Mouse (Mus musculus) intestine, embryonic 14.5 days (tissue): ENCODE results near the gene Oard1. TPM values are rescaled to one million over a fixed set of nuclear protein-coding genes. Genes with fewer than 3 reads are reported as not detected.

Source experiments
- ATAC-seq: fragments of 200-750 bp; cut with Nextera tagmentation; replicated peaks from 2 replicates; pipeline ENCODE4 v1.8.0; 2017; ENCODE audit warnings: low read depth, moderate number of reproducible peaks, moderate TSS enrichment, moderate library complexity; ENCODE audit not compliant: low FRiP score, low TSS enrichment
- DNase-seq: peaks from one replicate; pipeline ENCODE4 v3.0.0-alpha.2; 2018; ENCODE audit warnings: low spot score
- H3K27ac ChIP-seq: fragments of 300-500 bp; sonication (generic); 2 replicates; pipeline ENCODE4 v1.5.1; 2014; ENCODE audit warnings: low read depth, mild to moderate bottlenecking, control low read depth
- H3K27me3 ChIP-seq: fragments of 300-500 bp; sonication (generic); replicated peaks from 2 replicates; pipeline ENCODE4 v1.6.1; 2014; ENCODE audit warnings: low read length, control low read depth; ENCODE audit not compliant: control insufficient read depth, insufficient read depth
- H3K36me3 ChIP-seq: fragments of 300-500 bp; sonication (generic); 2 replicates; pipeline ENCODE4 v1.6.1; 2014; ENCODE audit warnings: low read length, control low read depth; ENCODE audit not compliant: control insufficient read depth, insufficient read depth
- H3K4me1 ChIP-seq: fragments of 300-500 bp; sonication (generic); replicated peaks from 2 replicates; pipeline ENCODE4 v1.6.1; 2014; ENCODE audit warnings: low read length, control low read depth, mixed read lengths; ENCODE audit not compliant: control insufficient read depth, insufficient read depth
- H3K4me2 ChIP-seq: fragments of 300-500 bp; sonication (generic); 2 replicates; pipeline ENCODE4 v1.6.1; 2014; ENCODE audit warnings: low read length
- H3K4me3 ChIP-seq: fragments of 300-500 bp; sonication (generic); 2 replicates; pipeline ENCODE4 v1.5.1; 2014; ENCODE audit warnings: low read depth, low read length, control low read depth, mixed read lengths
- H3K9ac ChIP-seq: fragments of 300-500 bp; sonication (generic); 2 replicates; pipeline ENCODE4 v1.6.1; 2014; ENCODE audit warnings: mild to moderate bottlenecking, low read length
- H3K9me3 ChIP-seq: fragments of 300-500 bp; sonication (generic); 2 replicates; pipeline ENCODE4 v1.6.1; 2016; ENCODE audit warnings: low read length, control low read depth; ENCODE audit not compliant: control insufficient read depth
- WGBS: fragments of 180-500 bp; shearing (Covaris S2); extraction: QIAGEN DNeasy Blood & Tissue Kit; methylation state at CpG from one replicate; pipeline ENCODE4 v1.1.7; 2014; 5-methylcytosine and 5-hydroxymethylcytosine counted together
- polyA plus RNA-seq: library from polyadenylated mRNA; unstranded; fragments of >200 nt; fragmentation: Nextera tagmentation; extraction: Ambion mirVana; gene quantifications from 2 replicates; pipeline ENCODE4 v1.2.1, GENCODE M21; 2014

Gene Oard1
- polyA plus RNA-seq, 1 experiment from 2014 or later: 72.4 TPM

DNA sequence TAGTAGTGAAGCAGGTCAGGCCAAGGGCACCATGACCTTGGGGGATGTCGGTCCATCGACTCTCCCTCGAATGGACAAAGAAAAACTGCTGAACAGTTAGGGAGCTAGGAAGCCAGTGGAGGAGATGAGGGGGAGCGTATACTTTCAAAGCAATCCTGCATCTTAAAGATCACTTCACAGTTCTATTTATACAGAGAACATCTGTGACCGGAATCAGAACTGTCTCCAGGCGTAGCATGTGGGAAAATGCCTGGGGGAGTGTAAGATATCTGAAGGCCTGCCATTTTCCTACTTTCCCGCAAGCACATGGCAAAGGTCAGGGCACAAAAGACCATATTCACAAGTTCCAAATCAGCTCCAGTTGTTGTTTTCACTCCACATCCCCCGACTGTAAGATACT is 36.8 kb upstream of the Oard1 start:
- no peaks in the 10 kb centered on the region for H3K36me3 ChIP-seq
- no peak overlapping the region for H3K9ac ChIP-seq
- H3K4me3 ChIP-seq: no peak overlapping the region
- no peak for ATAC-seq
- no peak overlapping the region for H3K27ac ChIP-seq
- 75% methylated on average over 8 of the region's 8 CpGs for WGBS
- no peaks in the 10 kb centered on the region for H3K4me1 ChIP-seq
- no peaks in the 10 kb centered on the region for H3K27me3 ChIP-seq
- no peak overlapping the region for H3K4me2 ChIP-seq
- DNase-seq: no peak
- H3K9me3 ChIP-seq: no peaks in the 10 kb centered on the region

GRCm38 (mm10) chr17:48376102-48376501 is 33.7 kb upstream of the Oard1 start:
- 94% methylated on average over 1 of the region's 1 CpGs for WGBS
- no peak overlapping the region for H3K4me2 ChIP-seq

DNA sequence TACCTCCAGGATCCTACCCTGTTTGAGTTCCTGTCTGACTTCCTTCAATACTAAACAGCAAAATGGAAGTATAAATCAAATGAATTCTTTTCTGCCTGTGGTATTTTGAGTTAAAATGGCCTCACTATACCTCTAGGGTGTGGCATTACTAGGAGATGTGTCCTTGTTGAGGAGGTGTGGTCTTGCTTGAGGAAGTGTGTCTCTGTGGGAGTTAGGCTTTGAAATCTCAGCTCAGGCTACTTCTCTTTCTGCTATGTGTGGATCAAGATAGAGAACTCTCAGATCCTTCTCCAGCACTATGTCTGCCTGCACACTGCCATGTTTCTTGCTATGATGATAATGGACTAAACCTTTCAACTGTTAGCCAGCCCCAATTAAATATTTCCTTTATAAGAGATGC is 30.8 kb upstream of the Oard1 start:
- Histone ChIP-seq H3K4me1 (no peaks in the 10 kb centered on the region), H3K36me3 (no peaks in the 10 kb centered on the region), H3K27me3 (no peaks in the 10 kb centered on the region), H3K9ac (no peak overlapping the region), H3K4me3 (no peak overlapping the region), H3K9me3 (no peaks in the 10 kb centered on the region), H3K27ac (no peak overlapping the region), H3K4me2 (no peak overlapping the region)
- no peak for ATAC-seq
- DNase-seq: no peak

More at GRCm38 (mm10) chr17:48376102-48376501, 33.7 kb upstream of the Oard1 start:
- Histone ChIP-seq H3K36me3 (no peaks in the 10 kb centered on the region), H3K9me3 (no peaks in the 10 kb centered on the region), H3K4me1 (no peaks in the 10 kb centered on the region), H3K27ac (no peak overlapping the region), H3K4me3 (no peak overlapping the region), H3K27me3 (no peaks in the 10 kb centered on the region), H3K9ac (no peak overlapping the region)
- ATAC-seq (no peak), DNase-seq (no peak)

DNA sequence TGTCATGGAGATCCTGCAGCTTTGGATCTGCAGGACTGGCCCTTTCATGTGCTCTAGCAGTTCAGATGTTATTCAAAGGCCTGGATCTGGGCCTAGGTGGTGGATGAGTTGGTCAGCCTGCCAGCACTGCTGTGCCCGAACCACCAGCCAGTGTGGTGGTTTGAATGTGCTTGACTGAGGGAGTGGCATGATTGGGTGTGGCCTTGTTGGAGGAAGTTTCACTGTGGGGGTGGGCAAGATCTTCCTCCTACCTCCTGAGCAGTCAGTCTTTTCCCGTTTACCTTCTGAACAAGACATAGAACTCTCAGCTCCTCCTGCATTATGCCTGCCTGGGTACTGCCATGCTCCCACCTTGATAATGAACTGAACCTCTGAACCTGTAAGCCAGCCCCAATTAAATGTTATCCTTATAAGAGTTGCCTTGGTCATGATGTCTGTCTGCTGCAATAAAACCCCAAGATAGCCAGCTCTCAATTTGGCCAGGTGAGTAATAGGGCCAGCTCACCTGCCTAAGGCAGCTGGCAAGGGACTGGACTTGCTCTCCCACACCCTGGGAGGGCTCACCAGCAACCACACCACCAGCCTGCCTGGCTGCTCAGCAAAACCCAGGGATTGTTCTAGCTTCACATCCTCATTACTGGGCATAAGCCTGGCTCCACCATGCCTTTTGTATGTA is 23.9 kb upstream of the Oard1 start:
- no peak overlapping the region for H3K9ac ChIP-seq
- no peaks in the 10 kb centered on the region for H3K27me3 ChIP-seq
- H3K4me2 ChIP-seq: no peak overlapping the region
- no peaks in the 10 kb centered on the region for H3K9me3 ChIP-seq
- ATAC-seq: no peak
- peaks cover 51% of the 10 kb centered on the region for H3K36me3 ChIP-seq
- WGBS: 80% methylated on average over 2 of the region's 2 CpGs
- H3K4me1 ChIP-seq: no peaks in the 10 kb centered on the region
- no peak overlapping the region for H3K27ac ChIP-seq
- no peak for DNase-seq
- H3K4me3 ChIP-seq: no peak overlapping the region

- no peak overlapping the region for H3K9ac ChIP-seq
- H3K4me2 ChIP-seq: no peak overlapping the region
- peaks cover 78% of the 10 kb centered on the region for H3K36me3 ChIP-seq
- no peaks in the 10 kb centered on the region for H3K9me3 ChIP-seq
- H3K4me1 ChIP-seq: no peaks in the 10 kb centered on the region
- 77% methylated on average over 2 of the region's 2 CpGs for WGBS
- DNase-seq (no peak), ATAC-seq (no peak)
- H3K27me3 ChIP-seq: no peaks in the 10 kb centered on the region
- H3K4me3 ChIP-seq: no peak overlapping the region
- no peak overlapping the region for H3K27ac ChIP-seq
Measured at GRCm38 (mm10) chr17:48388666-48389065, 21.1 kb upstream of the Oard1 start.

DNA sequence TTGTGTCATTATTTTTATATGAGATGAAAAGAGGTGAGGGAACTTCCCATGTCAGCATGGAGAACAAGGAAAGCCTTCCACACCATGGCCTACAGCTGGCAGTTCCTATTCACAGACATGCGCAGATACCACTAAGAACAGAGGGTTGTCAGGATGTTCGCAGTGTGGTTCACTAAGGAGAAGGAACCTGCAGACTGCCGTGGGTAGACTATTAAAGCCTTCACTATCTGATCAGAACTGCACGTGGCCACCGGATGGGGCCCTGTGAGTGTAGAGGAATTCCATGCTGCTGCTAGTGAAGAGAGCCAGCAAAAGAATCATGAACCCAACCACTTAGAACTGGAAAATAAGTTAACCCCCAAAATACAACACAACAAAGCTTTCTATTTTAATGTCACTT is 20.4 kb upstream of the Oard1 start:
- H3K27me3 ChIP-seq: no peaks in the 10 kb centered on the region
- no peak overlapping the region for H3K9ac ChIP-seq
- no peaks in the 10 kb centered on the region for H3K9me3 ChIP-seq
- H3K36me3 ChIP-seq: peaks cover 86% of the 10 kb centered on the region
- DNase-seq (no peak), ATAC-seq (no peak)
- 91% methylated on average over 5 of the region's 5 CpGs for WGBS
- H3K4me1 ChIP-seq: no peaks in the 10 kb centered on the region
- H3K4me3 ChIP-seq: no peak overlapping the region
- no peak overlapping the region for H3K27ac ChIP-seq
- no peak overlapping the region for H3K4me2 ChIP-seq

DNA sequence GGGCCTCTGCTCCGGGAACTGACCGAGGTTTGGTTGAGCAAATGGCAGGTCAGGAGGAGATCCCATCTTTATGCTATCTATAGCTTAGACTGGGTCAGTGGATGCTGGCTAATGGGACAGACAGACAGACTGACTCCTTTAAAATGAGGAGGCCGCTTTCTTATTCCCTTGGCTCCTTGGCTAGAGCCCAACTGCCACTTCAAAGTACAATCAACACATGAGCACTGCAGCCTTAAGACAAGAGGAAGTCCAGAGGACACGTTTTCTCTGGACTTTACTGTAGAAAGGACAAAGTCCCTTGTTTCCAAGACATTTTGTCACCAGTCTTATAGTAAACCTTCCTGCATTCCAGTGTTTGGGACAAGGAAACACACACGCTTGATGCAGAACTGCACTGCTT is 18.4 kb upstream of the Oard1 start:
- Histone ChIP-seq H3K27ac (no peak overlapping the region), H3K4me2 (no peak overlapping the region), H3K4me3 (no peak overlapping the region), H3K4me1 (no peaks in the 10 kb centered on the region), H3K27me3 (no peaks in the 10 kb centered on the region), H3K9ac (no peak overlapping the region), H3K36me3 (peaks cover 100% of the 10 kb centered on the region), H3K9me3 (no peaks in the 10 kb centered on the region)
- DNase-seq (no peak), ATAC-seq (no peak)
- WGBS: 91% methylated on average over 5 of the region's 5 CpGs

- Histone ChIP-seq H3K27ac (no peak overlapping the region), H3K36me3 (peaks cover 97% of the 10 kb centered on the region), H3K4me2 (no peak overlapping the region), H3K27me3 (no peaks in the 10 kb centered on the region), H3K9me3 (no peaks in the 10 kb centered on the region), H3K4me3 (no peak overlapping the region), H3K9ac (no peak overlapping the region), H3K4me1 (no peaks in the 10 kb centered on the region)
- 92% methylated on average over 3 of the region's 3 CpGs for WGBS
- ATAC-seq: no peak
- DNase-seq: no peak
Measured at GRCm38 (mm10) chr17:48392616-48393015, 17.2 kb upstream of the Oard1 start.

GRCm38 (mm10) chr17:48401710-48402109 is 8.1 kb upstream of the Oard1 start:
- peaks cover 8% of the 10 kb centered on the region; the same call in 1 of the 2 replicates for H3K4me1 ChIP-seq
- H3K9ac ChIP-seq: no peak overlapping the region
- no peaks in the 10 kb centered on the region for H3K27me3 ChIP-seq
- DNase-seq: no peak
- 84% methylated on average over 4 of the region's 4 CpGs for WGBS
- no peak for ATAC-seq
- H3K9me3 ChIP-seq: no peaks in the 10 kb centered on the region
- H3K36me3 ChIP-seq: peaks cover 37% of the 10 kb centered on the region
- no peak overlapping the region for H3K27ac ChIP-seq
- no peak overlapping the region for H3K4me2 ChIP-seq
- no peak overlapping the region for H3K4me3 ChIP-seq
